Mouse (Mus musculus): Measurements from ENCODE around the gene Olfr283. TPM values are rescaled to one million over a fixed set of nuclear protein-coding genes. Genes with fewer than 3 reads are reported as not detected.
"Not testable (repeated sequence)": the region's sequence is repeated elsewhere in the genome, so short reads cannot be mapped to it uniquely, and the experiment has no call there.

The Olfr283 gene
- total RNA-seq (2015; ENCODE audit: low replicate concordance) (not detected in 2 replicates), total RNA-seq (2017; ENCODE audit: low replicate concordance) (not detected in 2 replicates)

- ATAC-seq (replicated peaks; ENCODE audit: low FRiP score, poor library complexity, severe bottlenecking): no peak
Measured at GRCm38 (mm10) chr15:98380846-98381245, at the start of gene Olfr283. TSS of gene Olfr283 (minus strand) at chr15:98380946.

GRCm38 (mm10) chr15:98425188-98425587, 44.4 kb upstream of the Olfr283 start:
- no peak for ATAC-seq (replicated peaks; ENCODE audit: low FRiP score, poor library complexity, severe bottlenecking)

GRCm38 (mm10) chr15:98424753-98425152, 44.0 kb upstream of the Olfr283 start:
- ATAC-seq (replicated peaks; ENCODE audit: low FRiP score, poor library complexity, severe bottlenecking): no peak

GRCm38 (mm10) chr15:98424326-98424725, 43.6 kb upstream of the Olfr283 start:
- ATAC-seq (replicated peaks; ENCODE audit: low FRiP score, poor library complexity, severe bottlenecking): no peak

GRCm38 (mm10) chr15:98420897-98421296, 40.2 kb upstream of the Olfr283 start:
- ATAC-seq (replicated peaks; ENCODE audit: low FRiP score, poor library complexity, severe bottlenecking): no peak

- ATAC-seq (replicated peaks; ENCODE audit: low FRiP score, poor library complexity, severe bottlenecking): no peak
Measured at GRCm38 (mm10) chr15:98418096-98418495, 37.4 kb upstream of the Olfr283 start.

- ATAC-seq (replicated peaks; ENCODE audit: low FRiP score, poor library complexity, severe bottlenecking): not testable (repeated sequence)
Measured at GRCm38 (mm10) chr15:98417285-98417684, 36.5 kb upstream of the Olfr283 start.

GRCm38 (mm10) chr15:98416802-98417201, 36.1 kb upstream of the Olfr283 start:
- not testable (repeated sequence) for ATAC-seq (replicated peaks; ENCODE audit: low FRiP score, poor library complexity, severe bottlenecking)

GRCm38 (mm10) chr15:98415996-98416395, 35.2 kb upstream of the Olfr283 start:
- ATAC-seq (replicated peaks; ENCODE audit: low FRiP score, poor library complexity, severe bottlenecking): no peak

- ATAC-seq (replicated peaks; ENCODE audit: low FRiP score, poor library complexity, severe bottlenecking): no peak
Measured at GRCm38 (mm10) chr15:98410249-98410648, 29.5 kb upstream of the Olfr283 start.

- no peak for ATAC-seq (replicated peaks; ENCODE audit: low FRiP score, poor library complexity, severe bottlenecking)
Measured at GRCm38 (mm10) chr15:98409635-98410034, 28.9 kb upstream of the Olfr283 start.

GRCm38 (mm10) chr15:98408406-98409060, 27.8 kb upstream of the Olfr283 start:
- no peak for ATAC-seq (replicated peaks; ENCODE audit: low FRiP score, poor library complexity, severe bottlenecking)

GRCm38 (mm10) chr15:98402356-98402755, 21.6 kb upstream of the Olfr283 start:
- no peak for ATAC-seq (replicated peaks; ENCODE audit: low FRiP score, poor library complexity, severe bottlenecking)

GRCm38 (mm10) chr15:98397136-98397535, 16.4 kb upstream of the Olfr283 start:
- no peak for ATAC-seq (replicated peaks; ENCODE audit: low FRiP score, poor library complexity, severe bottlenecking)

GRCm38 (mm10) chr15:98391903-98392187, 11.1 kb upstream of the Olfr283 start:
- ATAC-seq (replicated peaks; ENCODE audit: low FRiP score, poor library complexity, severe bottlenecking): no peak

GRCm38 (mm10) chr15:98391081-98391902, 10.5 kb upstream of the Olfr283 start:
- no peak for ATAC-seq (replicated peaks; ENCODE audit: low FRiP score, poor library complexity, severe bottlenecking)

GRCm38 (mm10) chr15:98389796-98390195, 9.1 kb upstream of the Olfr283 start:
- no peak for ATAC-seq (replicated peaks; ENCODE audit: low FRiP score, poor library complexity, severe bottlenecking)

GRCm38 (mm10) chr15:98387621-98388020, 6.9 kb upstream of the Olfr283 start:
- ATAC-seq (replicated peaks; ENCODE audit: low FRiP score, poor library complexity, severe bottlenecking): no peak

GRCm38 (mm10) chr15:98378209-98378608, 2.5 kb downstream of the Olfr283 start:
- no peak for ATAC-seq (replicated peaks; ENCODE audit: low FRiP score, poor library complexity, severe bottlenecking)

GRCm38 (mm10) chr15:98340887-98341286, 39.9 kb downstream of the Olfr283 start, which contains the start of gene Olfr284:
TSS of gene Olfr284 (minus strand) at chr15:98340987.
- no peak for ATAC-seq (replicated peaks; ENCODE audit: low FRiP score, poor library complexity, severe bottlenecking)
